Mouse (Mus musculus): ENCODE data around the gene Ajuba.
A peak's percentile ranks its signal among the peaks of the same experiment; 100 is the strongest.

Ajuba gene

GRCm38 (mm10) chr14:54544703-54545102 is 32.7 kb downstream of the Ajuba start:
- no peak for DNase-seq (ENCODE audit: low read depth, low spot score)

GRCm38 (mm10) chr14:54540771-54541170 is 36.6 kb downstream of the Ajuba start:
- no peak for DNase-seq (ENCODE audit: low read depth, low spot score)

- no peak for DNase-seq (ENCODE audit: low read depth, low spot score)
Measured at GRCm38 (mm10) chr14:54538580-54538979, 38.8 kb downstream of the Ajuba start.

GRCm38 (mm10) chr14:54528446-54529111 is 48.8 kb downstream of the Ajuba start:
- peak; percentile 75 for DNase-seq (ENCODE audit: low read depth, low spot score)

GRCm38 (mm10) chr14:54528007-54528393 is 49.4 kb downstream of the Ajuba start:
- DNase-seq (ENCODE audit: low read depth, low spot score), result no peak

- no peak for DNase-seq (ENCODE audit: low read depth, low spot score)
Measured at GRCm38 (mm10) chr14:54527227-54528006, 49.9 kb downstream of the Ajuba start.

GRCm38 (mm10) chr14:54523600-54523999 is 53.8 kb downstream of the Ajuba start:
- no peak for DNase-seq (ENCODE audit: low read depth, low spot score)

All from retina, postnatal 7 days (tissue).